In the genomic region with DNA sequence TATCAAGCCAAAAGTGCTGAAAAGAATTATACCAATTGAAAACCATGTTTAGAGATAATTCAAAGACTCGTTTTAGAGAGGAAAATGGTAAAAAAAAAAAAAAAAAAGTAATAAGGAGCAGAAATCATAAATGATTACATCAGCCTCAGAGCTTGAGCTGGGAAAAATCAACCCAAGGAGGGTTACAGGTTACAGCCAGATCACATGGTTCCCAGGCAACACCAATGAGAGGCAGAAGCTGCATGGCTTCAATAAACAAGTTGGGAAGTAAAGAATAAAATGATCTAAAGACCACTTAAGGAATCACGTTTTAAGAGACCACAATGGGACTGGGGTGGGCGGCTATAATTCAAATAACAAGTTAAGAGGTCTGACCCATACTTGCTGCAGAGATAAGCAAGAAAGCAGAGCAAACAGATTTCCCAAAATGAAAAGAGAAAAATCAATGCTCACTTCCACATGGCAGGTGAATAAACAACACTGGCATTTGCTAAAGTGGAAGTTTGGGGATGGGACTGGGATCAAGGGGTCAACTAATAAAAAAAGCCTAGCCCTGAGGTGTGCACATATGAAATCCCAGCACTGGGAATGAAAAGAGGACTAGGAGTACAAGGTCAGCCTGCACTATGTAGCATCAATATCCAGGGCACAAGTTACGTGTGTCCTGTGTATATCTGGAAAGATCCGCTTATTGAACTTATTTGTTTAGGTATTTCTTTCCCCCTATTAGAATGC, we compare ENCODE assay signal across 8 mouse cellular contexts. TPM values are rescaled to one million over a fixed set of nuclear protein-coding genes. Genes with fewer than 3 reads are reported as not detected.
DNase-seq lines count a peak whose midpoint lies in the region; ATAC-seq and TF ChIP-seq lines count a peak whose summit lies in the region.

No protein-coding gene starts in this region.

- peak overlapping the region; percentile 92; the same call in 1 of the 2 replicates for H3K9ac ChIP-seq in kidney, embryonic 15.5 days
- H3K9ac ChIP-seq in midbrain, postnatal 0 days (replicated peaks; ENCODE audit: low read length, poor library complexity, severe bottlenecking) = no peak overlapping the region; the same call in 1 of the 2 replicates

- peaks cover 9% of the 10 kb centered on the region for H3K4me1 ChIP-seq in kidney, embryonic 15.5 days
- peaks cover 2% of the 10 kb centered on the region; the same call in 1 of the 2 replicates for H3K4me1 ChIP-seq in cortical plate, adult 2 months (ENCODE audit: control insufficient read depth, insufficient read depth, low read length)
- peaks cover 13% of the 10 kb centered on the region; the same call in 1 of the 2 replicates for H3K4me1 ChIP-seq in midbrain, postnatal 0 days (ENCODE audit: insufficient read depth, low read length)

- DNase-seq in kidney, adult 18-20 months = no peak
- DNase-seq in induced T-regulatory cell, adult 2 months (ENCODE audit: low read depth) = peak; percentile 7
- DNase-seq in midbrain, postnatal 0 days (ENCODE audit: low spot score) = no peak
- no peak for DNase-seq in urinary bladder, adult 18-20 months (ENCODE audit: low spot score in 2 of 2)
- no peak for DNase-seq in cerebellum, adult 8-10 months
- no peak for DNase-seq in left cerebral cortex, adult 11 months (ENCODE audit: low spot score)

- TF ChIP-seq CTCF in cortical plate, adult 2 months (IDR thresholded peaks at IDR 0.05; ENCODE audit: extremely low read depth, insufficient read depth, low read length) = no peak
- no peak for TF ChIP-seq CTCF in midbrain, postnatal 0 days (IDR thresholded peaks at IDR 0.05)

- WGBS in kidney, embryonic 15.5 days = 63% methylated on average over 5 of the region's 5 CpGs
- WGBS in midbrain, postnatal 0 days = 72% methylated on average over 5 of the region's 5 CpGs

- ATAC-seq in kidney, embryonic 15.5 days (replicated peaks; ENCODE audit: low FRiP score) = no peak
- ATAC-seq in midbrain, postnatal 0 days (ENCODE audit: low FRiP score) = no peak

- H3K27me3 ChIP-seq in kidney, embryonic 15.5 days = no peaks in the 10 kb centered on the region
- no peaks in the 10 kb centered on the region for H3K27me3 ChIP-seq in midbrain, postnatal 0 days (ENCODE audit: insufficient read depth, low read length)

- H3K9me3 ChIP-seq in kidney, embryonic 15.5 days (replicated peaks) = no peaks in the 10 kb centered on the region
- no peaks in the 10 kb centered on the region for H3K9me3 ChIP-seq in midbrain, postnatal 0 days (ENCODE audit: low read length)

- H3K4me2 ChIP-seq in kidney, embryonic 15.5 days = peak overlapping the region; percentile 62
- H3K4me2 ChIP-seq in midbrain, postnatal 0 days (ENCODE audit: low read depth, low read length, poor library complexity, severe bottlenecking) = peak overlapping the region; percentile 55

- H3K4me3 ChIP-seq in kidney, embryonic 15.5 days (replicated peaks) = peak overlapping the region; percentile 94
- H3K4me3 ChIP-seq in cortical plate, adult 2 months (ENCODE audit: insufficient read depth, low read length) = peak overlapping the region; percentile 87; the same call in 1 of the 2 replicates
- peak overlapping the region; percentile 86 for H3K4me3 ChIP-seq in midbrain, postnatal 0 days (ENCODE audit: low read depth, low read length)

- no peak for TF ChIP-seq POLR2A in cortical plate, adult 2 months (IDR thresholded peaks at IDR 0.05; ENCODE audit: extremely low read depth, insufficient read depth, low read length)

- peaks cover 18% of the 10 kb centered on the region for H3K36me3 ChIP-seq in kidney, embryonic 15.5 days
- peaks cover 10% of the 10 kb centered on the region for H3K36me3 ChIP-seq in midbrain, postnatal 0 days (ENCODE audit: insufficient read depth, low read length)

- no peak overlapping the region for H3K27ac ChIP-seq in kidney, embryonic 15.5 days
- H3K27ac ChIP-seq in cortical plate, adult 2 months (ENCODE audit: insufficient read depth, low read length) = no peak overlapping the region
- H3K27ac ChIP-seq in midbrain, postnatal 0 days (ENCODE audit: low read depth, low read length) = no peak overlapping the region

RNA-seq across cellular contexts. Expression of gene Dhx36, which starts 1.5 kb away (rescaled TPM):
- polyA plus RNA-seq in kidney, embryonic 15.5 days (2015; fragmentation: Nextera tagmentation; extraction: Ambion mirVana) = 30.2 TPM in 2 replicates
- polyA plus RNA-seq in cortical plate, adult 2 months (2012; rRNA removed) = 33.1 and 34.1 TPM in 2 replicates
- total RNA-seq in midbrain, postnatal 0 days (2014; rRNA removed) = 58.2 and 81.9 TPM in 2 replicates
- 29.4 and 32.8 TPM in 2 replicates for polyA plus RNA-seq in midbrain, postnatal 0 days (2015; fragmentation: Nextera tagmentation; extraction: Ambion mirVana)
